Mouse (Mus musculus): Measurements from ENCODE around the gene Mcrip1. TPM values are rescaled to one million over a fixed set of nuclear protein-coding genes. Genes with fewer than 3 reads are reported as not detected.

Gene Mcrip1
- total RNA-seq, 2 experiments from 2014 or later, result 86.1 to 86.5 TPM

DNA sequence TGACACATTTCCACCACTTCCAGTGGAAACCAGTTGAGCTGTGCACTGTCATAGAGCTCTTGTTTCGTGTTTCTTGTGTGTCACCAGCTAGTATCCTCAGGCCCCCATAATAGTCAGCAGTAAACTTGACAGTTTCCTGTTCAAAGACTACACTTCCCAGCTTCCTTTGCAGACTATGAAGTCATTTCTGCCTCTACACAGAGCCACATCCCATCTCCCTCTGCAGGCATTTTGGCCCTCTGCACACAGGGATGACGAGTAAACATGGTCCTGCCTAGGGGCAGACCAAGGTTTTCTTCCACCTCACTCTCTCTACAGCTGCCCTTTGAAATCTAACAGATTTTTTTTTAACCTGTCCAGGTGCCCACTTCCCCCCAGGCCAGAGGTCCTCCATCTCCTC lies 2.1 kb downstream of the Mcrip1 start:
- DNase-seq (ENCODE audit: extremely low spot score in 1 of 2, low spot score in 1 of 2), result no peak

DNA sequence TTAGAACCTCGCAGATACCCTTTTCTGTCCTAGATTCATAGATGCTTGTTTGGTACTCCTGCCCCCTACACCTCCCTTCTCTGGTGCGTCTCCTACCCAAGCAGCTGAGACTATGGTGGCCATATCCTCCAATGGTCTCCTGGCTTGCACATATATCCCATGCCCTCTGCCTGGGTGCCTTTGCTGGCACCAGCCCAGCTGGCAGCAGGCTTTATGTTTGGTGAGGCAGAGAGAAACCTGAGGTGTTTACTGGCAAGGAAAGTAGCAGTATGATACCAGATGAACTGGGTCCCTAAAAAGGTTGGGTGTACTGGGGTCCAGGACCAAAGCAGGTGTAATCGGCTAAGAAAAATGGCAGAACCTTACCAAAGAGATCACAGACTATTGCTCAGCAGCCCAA lies 3.6 kb downstream of the Mcrip1 start:
- no peak for DNase-seq (ENCODE audit: extremely low spot score in 1 of 2, low spot score in 1 of 2)

DNA sequence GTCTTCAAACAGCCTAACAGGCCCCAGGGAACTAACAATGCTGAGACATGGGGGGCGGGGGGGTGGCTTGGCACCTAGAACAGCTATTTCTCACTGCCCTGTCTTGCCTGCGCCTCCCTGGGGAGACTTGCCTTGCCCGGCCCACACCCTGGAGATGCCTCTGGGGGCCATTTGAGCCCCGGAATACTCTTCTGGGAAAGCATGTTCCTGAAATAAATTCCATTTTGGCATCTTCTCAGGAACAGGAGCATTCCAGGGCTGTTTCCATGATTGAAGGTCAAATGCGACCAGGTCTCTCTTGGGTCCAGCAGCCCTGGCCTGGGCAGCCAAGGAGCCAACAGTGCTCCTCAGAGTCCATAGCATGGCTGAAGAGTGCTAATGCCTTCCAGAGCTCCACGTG lies 7.2 kb downstream of the Mcrip1 start:
- no peak for DNase-seq (ENCODE audit: extremely low spot score in 1 of 2, low spot score in 1 of 2)

DNA sequence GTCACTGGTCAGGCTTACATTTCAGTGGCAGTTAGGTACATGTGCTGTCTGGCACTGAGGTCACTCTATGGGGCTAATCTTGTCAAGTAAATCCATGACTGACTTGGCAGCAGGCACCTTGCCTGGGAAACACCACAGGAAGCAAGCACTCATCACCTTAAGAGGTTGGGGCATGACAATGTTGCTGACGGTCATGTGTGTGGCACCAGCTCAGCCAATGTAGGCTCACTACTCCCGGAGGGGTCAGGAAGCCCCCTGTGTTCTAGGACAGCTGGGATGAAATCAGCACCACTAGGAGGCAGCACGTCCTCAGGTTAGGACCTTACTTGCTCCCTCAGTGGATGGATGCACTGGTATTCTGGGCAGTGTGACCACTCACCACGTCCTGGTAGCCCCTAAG lies 7.6 kb downstream of the Mcrip1 start:
- DNase-seq (ENCODE audit: extremely low spot score in 1 of 2, low spot score in 1 of 2), result no peak

GRCm38 (mm10) chr11:120539285-120540014 lies 10.1 kb downstream of the Mcrip1 start:
- no peak for DNase-seq (ENCODE audit: extremely low spot score in 1 of 2, low spot score in 1 of 2)

DNA sequence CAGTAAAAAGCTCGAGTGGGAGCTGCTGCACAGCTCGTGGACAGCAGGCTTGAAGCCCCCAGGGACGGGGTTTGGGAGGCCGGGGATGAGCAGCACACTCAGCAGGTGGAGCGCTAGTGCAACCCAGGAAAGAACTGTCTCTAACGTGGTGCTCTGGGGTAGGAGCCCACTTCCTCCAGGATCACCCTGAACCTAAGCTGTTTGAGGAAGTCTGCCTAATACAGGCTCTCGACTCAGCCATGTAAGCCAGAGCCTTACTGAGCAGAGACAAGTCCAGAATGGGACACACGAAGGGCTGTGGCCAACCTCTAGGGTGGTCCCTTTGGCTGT lies 10.6 kb downstream of the Mcrip1 start:
- DNase-seq (ENCODE audit: extremely low spot score in 1 of 2, low spot score in 1 of 2), result no peak

- DNase-seq (ENCODE audit: extremely low spot score in 1 of 2, low spot score in 1 of 2), result no peak
These were observed 11.0 kb downstream of the Mcrip1 start for GRCm38 (mm10) chr11:120538485-120538884.

- no peak for DNase-seq (ENCODE audit: extremely low spot score in 1 of 2, low spot score in 1 of 2)
These were observed 13.7 kb downstream of the Mcrip1 start for GRCm38 (mm10) chr11:120535804-120536203.

DNA sequence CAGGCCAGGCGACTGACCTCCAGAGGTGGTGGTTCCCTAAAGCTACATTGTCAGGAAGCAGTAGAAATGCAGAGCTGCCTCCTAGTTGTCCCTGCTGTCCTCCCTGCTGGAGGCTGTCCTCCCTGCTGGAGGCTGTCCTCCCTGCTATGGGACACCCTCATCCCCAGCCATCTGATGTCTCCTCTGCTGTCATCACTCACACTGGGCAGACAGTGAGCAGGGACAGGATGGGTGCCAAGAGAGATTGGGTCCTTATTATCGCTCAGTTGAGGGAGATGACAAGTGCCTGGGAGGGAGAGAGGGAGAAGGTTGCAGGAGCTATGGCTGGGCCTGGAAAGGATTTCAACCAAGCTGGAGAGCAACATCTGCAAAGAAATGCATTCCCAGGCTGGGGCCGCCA lies 14.4 kb downstream of the Mcrip1 start:
- no peak for DNase-seq (ENCODE audit: extremely low spot score in 1 of 2, low spot score in 1 of 2)

DNA sequence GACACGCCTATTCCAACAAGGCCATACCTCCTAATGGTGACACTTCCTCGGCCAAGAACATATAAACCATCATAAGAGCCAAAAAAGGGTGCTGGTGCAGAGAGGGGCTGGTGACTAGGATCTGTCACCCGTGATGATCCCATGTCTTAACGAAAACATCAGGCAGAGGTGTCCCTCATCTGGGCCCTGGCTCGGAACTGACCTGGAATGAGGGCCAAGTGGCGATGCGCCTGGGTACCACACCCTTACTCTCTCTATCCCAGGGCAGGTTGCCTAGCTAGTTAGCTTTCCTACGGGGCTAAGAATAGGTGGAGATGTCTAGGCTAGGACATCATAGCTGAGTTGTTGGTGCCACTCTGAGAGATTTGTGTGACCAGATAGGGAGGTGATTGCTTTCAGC lies 15.4 kb downstream of the Mcrip1 start:
- DNase-seq (ENCODE audit: extremely low spot score in 1 of 2, low spot score in 1 of 2), result no peak

DNA sequence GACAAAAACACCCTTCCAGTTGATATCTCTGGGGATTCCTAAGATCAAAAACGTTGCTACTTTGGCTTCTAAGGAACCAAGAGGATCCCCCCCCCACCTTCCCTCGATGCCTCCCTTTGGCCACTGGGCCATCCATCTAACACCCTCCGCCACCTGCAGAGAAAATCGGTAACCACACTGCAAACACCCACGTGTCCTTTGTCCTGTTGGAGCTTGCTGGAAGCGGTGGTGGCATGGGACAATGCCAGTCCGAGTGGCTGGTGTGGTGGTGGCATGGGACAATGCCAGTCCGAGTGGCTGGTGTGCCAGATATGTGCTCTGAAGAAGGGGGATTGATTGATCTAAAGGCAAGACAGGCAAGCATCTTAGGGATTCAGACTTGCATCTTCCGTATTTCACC lies 17.9 kb downstream of the Mcrip1 start:
- DNase-seq (ENCODE audit: extremely low spot score in 1 of 2, low spot score in 1 of 2), result no peak

- DNase-seq (ENCODE audit: extremely low spot score in 1 of 2, low spot score in 1 of 2), result no peak
These were observed 19.2 kb downstream of the Mcrip1 start, which contains the start of gene Gcgr for GRCm38 (mm10) chr11:120530085-120530964. Gene Gcgr (plus strand): TSS chr11:120530699.

GRCm38 (mm10) chr11:120528903-120529302 lies 20.6 kb downstream of the Mcrip1 start:
- DNase-seq (ENCODE audit: extremely low spot score in 1 of 2, low spot score in 1 of 2), result no peak

DNA sequence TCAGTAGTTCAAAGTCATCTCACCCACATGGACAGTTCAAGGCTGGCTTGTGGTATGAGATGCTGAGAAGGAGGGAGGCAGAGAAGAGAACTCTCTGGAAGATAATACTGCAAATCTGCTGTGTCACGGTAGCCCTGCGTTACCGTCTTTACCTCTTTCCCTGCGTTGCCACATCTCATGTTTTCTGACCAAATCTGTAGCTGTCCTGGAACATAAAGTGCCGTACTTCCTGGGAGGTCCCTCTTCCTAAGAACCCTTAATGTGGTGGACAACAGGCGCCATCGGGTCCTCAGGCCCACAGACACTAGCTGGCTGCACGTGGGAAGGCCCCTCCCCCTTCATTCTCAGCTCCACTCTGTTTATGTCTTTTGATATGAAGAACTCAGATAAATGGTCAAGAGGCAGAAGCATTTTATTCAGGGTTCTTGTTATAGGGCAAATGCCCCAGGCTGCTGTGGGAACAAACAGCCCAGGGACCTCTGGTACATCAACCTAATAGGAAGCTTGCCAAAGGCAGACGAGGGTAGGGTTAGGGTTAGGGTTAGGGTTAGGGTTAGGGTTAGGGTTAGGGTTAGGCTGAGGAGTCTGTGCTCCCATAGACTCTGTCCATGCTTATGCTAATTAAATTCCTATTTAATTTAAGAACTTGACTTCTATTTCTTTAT lies 21.7 kb downstream of the Mcrip1 start:
- no peak for DNase-seq (ENCODE audit: extremely low spot score in 1 of 2, low spot score in 1 of 2)

DNA sequence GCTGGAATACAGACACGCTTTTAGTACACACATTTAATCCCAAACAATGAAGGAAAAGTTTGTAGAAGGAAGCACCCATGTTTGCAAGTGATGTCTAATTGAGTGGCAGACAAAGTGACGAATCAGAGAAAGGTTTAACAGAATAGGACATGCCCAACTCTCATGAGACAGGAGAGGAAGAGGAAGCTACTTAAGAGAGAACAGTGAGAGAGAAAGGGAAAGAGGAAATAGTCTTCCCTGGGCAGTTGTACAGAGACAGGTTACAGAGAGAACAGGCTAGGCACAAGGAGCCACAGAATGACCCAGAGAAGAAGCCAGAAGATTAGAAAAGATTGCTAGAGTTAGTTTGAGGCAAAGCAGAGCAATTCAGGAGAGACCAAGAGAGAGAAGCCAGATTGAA lies 23.6 kb downstream of the Mcrip1 start:
- no peak for DNase-seq (ENCODE audit: extremely low spot score in 1 of 2, low spot score in 1 of 2)

DNA sequence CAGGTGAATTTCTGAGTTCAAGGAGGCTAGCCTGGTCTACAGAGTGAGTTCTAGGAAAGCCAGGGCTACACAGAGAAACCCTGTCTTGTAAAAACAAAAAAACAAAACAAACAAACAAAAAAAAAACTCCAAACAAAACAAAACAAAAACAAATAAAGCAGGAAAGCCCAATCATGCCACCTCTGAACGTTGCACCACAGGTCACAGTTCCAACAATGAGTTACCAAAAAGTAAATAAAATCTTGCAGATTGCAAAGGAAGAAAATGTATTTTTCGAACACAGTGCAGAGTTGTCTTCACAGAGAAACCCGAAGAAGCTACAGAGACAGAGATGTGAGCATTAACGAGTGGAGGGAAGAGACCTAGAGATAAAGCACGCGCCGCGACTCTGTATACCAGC lies 26.9 kb downstream of the Mcrip1 start:
- DNase-seq (ENCODE audit: extremely low spot score in 1 of 2, low spot score in 1 of 2), result no peak

- no peak for DNase-seq (ENCODE audit: extremely low spot score in 1 of 2, low spot score in 1 of 2)
These were observed 28.5 kb downstream of the Mcrip1 start for GRCm38 (mm10) chr11:120520967-120521540.

GRCm38 (mm10) chr11:120520498-120520897 lies 29.0 kb downstream of the Mcrip1 start:
- DNase-seq (ENCODE audit: extremely low spot score in 1 of 2, low spot score in 1 of 2), result no peak

DNA sequence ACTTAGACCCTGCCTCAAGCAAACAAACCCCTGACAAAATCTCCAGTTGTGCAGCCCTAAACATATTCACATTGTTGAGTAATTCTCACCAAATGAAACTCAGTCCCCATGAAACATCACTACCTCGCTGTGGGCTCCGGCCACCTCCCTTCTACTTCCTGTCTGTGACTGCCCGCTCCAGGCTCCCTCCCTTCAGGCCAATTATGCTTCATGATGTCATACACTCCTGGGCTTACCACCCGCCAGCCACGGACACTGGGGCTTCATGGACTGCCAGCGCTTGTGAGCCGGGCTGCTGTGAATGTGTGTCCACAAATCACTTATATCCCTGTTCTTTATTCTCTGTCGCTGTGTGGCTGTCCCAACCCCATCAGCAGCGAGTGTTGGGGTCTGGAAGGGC lies 29.8 kb downstream of the Mcrip1 start:
- DNase-seq (ENCODE audit: extremely low spot score in 1 of 2, low spot score in 1 of 2), result no peak

DNA sequence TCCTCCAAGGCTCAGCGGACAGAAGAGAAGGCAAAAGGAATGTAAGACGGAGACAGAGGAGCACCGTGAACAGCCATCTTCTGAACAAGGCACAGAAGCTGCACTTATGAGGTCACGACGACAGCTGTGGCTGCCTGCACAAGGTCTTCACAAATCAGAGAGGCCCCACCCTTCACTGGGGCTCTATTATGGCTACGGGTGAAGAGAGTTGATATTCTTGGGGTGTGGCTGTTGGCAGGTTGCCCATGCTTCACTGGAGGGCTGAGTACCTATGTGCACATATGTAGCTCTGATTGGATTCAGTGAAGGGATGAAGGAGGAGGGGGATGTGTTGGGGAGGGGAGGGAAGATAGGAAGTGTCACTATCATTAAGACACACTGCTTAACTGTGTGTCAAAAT lies 31.0 kb downstream of the Mcrip1 start:
- DNase-seq (ENCODE audit: extremely low spot score in 1 of 2, low spot score in 1 of 2), result no peak

DNA sequence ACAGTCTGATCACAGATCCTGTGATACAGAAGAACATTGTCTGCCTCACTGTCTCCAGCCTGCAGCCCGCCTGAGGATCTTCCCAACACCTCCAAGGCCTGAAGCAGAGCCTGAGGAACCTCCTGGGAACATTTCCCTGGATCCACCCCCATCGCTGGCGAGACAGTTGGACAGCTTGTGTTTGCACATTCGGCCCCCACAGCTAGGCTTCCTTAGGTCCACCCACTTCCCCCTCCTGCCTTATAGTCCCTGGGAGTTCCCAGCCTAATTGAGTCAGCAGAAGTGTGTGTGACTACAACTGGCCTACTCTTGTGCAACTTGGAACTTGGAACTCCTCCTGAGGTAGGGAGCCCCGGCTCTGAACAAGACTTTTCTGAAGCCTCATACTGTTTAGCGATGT lies 31.5 kb downstream of the Mcrip1 start:
- DNase-seq (ENCODE audit: extremely low spot score in 1 of 2, low spot score in 1 of 2), result peak; percentile 23 to 29

All from layer of hippocampus, postnatal 25 days (tissue).